Mouse (Mus musculus): ENCODE measurements at regions not wholly inside any gene's neighbourhood (a gene's known extent, or its start where the extent isn't known, plus 50 kb on each side); places are given as distances from the start of the nearest gene placed in this dataset.
A peak's percentile ranks its signal among the peaks of the same experiment; 100 is the strongest.
"Not testable (repeated sequence)": the region's sequence is repeated elsewhere in the genome, so short reads cannot be mapped to it uniquely, and the experiment has no call there.

DNA sequence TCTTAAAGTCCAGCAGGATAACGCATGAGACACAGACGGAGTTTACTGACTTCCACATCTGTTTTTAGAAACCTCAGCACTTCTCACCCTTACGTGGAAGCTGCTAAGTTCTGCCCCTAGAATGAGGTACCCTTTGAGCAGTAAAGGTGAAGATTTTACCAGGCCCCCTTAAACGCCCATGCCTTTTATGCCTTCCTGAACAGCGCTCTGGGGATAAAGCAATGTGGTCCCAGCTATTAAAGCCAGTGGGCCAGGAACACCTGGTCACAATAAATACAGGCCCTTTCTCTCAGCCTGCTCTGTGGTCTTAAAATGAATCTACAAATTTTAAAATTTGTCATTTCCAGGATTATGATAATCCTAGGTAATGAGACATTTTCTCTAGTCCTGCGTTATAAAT lies 57.9 kb downstream of the Llph start:
- WGBS = 91% methylated on average over 6 of the region's 6 CpGs

GRCm38 (mm10) chr10:120291912-120292311 lies 65.0 kb downstream of the Llph start:
- H3K4me1 ChIP-seq (ENCODE audit: control insufficient read depth, insufficient read depth, low read length) = no peaks in the 10 kb centered on the region
- H3K27ac ChIP-seq (ENCODE audit: insufficient read depth, low read length) = no peak overlapping the region
- H3K27me3 ChIP-seq (ENCODE audit: control insufficient read depth, insufficient read depth, low read length) = no peaks in the 10 kb centered on the region; the same call in 1 of the 2 replicates
- TF ChIP-seq CTCF (IDR thresholded peaks at IDR 0.05; ENCODE audit: borderline replicate concordance, insufficient read depth, low read depth, low read length) (no peak), POLR2A (IDR thresholded peaks at IDR 0.05; ENCODE audit: borderline replicate concordance, insufficient read depth, low read length) (no peak)
- WGBS = 98% methylated on average over 3 of the region's 3 CpGs
- DNase-seq = no peak
- H3K4me3 ChIP-seq (replicated peaks; ENCODE audit: insufficient read depth, low read depth, low read length) = no peak overlapping the region

More for the DNA sequence above, 57.9 kb downstream of the Llph start:
- no peak for DNase-seq
- TF ChIP-seq POLR2A (IDR thresholded peaks at IDR 0.05; ENCODE audit: borderline replicate concordance, insufficient read depth, low read length) (no peak), CTCF (IDR thresholded peaks at IDR 0.05; ENCODE audit: borderline replicate concordance, insufficient read depth, low read depth, low read length) (no peak)
- Histone ChIP-seq H3K27me3 (ENCODE audit: control insufficient read depth, insufficient read depth, low read length) (no peaks in the 10 kb centered on the region; the same call in 1 of the 2 replicates), H3K27ac (ENCODE audit: insufficient read depth, low read length) (no peak overlapping the region), H3K4me1 (ENCODE audit: control insufficient read depth, insufficient read depth, low read length) (no peaks in the 10 kb centered on the region), H3K4me3 (replicated peaks; ENCODE audit: insufficient read depth, low read depth, low read length) (no peak overlapping the region)

DNA sequence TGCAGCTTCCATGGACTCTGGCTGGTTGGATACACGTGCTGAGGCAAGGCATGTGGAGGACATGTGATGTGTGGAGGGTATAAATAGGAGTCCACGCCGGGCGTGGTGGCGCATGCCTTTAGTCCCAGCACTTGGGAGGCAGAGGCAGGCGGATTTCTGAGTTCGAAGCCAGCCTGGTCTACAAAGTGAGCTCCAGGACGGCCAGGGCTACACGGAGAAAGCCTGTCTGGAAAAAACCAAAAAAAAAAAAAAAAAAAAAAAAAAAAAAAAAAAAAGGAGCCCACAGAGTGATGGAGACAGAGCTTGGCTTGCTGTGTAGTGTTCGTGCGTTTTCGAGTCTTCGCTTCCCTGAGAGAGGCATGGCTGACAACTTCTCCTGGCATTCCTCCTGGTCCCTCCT lies 66.5 kb downstream of the Llph start:
- not testable (repeated sequence) for H3K27me3 ChIP-seq (ENCODE audit: control insufficient read depth, insufficient read depth, low read length); H3K4me3 ChIP-seq (replicated peaks; ENCODE audit: insufficient read depth, low read depth, low read length); DNase-seq; H3K27ac ChIP-seq (ENCODE audit: insufficient read depth, low read length); H3K4me1 ChIP-seq (ENCODE audit: control insufficient read depth, insufficient read depth, low read length)
- WGBS = 71% methylated on average over 13 of the region's 13 CpGs

DNA sequence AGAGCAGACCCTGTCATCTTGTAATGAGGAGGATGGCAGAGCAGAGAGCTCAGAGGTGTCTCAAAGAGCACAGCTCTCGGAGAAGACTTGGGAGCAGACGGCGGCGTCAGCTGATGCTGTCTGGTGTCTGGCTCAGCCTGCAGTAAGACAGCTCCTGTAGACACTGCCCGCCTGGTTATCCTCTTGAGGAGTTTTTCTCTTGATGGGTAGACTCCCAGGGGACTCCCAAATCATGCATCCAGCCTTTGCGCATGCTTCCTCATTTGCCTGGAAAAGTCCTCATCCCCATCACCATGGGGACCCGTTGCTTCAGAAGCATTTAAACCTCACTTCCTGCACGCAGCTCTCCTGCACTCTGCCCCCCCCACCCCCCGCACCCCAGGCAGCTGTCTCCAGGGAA lies 67.6 kb downstream of the Llph start:
- Histone ChIP-seq H3K4me3 (replicated peaks; ENCODE audit: insufficient read depth, low read depth, low read length) (no peak overlapping the region), H3K27me3 (ENCODE audit: control insufficient read depth, insufficient read depth, low read length) (no peaks in the 10 kb centered on the region), H3K27ac (ENCODE audit: insufficient read depth, low read length) (no peak overlapping the region), H3K4me1 (ENCODE audit: control insufficient read depth, insufficient read depth, low read length) (no peaks in the 10 kb centered on the region)
- DNase-seq = no peak
- 27% methylated on average over 9 of the region's 9 CpGs for WGBS
- TF ChIP-seq POLR2A (IDR thresholded peaks at IDR 0.05; ENCODE audit: borderline replicate concordance, insufficient read depth, low read length) = no peak
- TF ChIP-seq CTCF (IDR thresholded peaks at IDR 0.05; ENCODE audit: borderline replicate concordance, insufficient read depth, low read depth, low read length) = no peak

DNA sequence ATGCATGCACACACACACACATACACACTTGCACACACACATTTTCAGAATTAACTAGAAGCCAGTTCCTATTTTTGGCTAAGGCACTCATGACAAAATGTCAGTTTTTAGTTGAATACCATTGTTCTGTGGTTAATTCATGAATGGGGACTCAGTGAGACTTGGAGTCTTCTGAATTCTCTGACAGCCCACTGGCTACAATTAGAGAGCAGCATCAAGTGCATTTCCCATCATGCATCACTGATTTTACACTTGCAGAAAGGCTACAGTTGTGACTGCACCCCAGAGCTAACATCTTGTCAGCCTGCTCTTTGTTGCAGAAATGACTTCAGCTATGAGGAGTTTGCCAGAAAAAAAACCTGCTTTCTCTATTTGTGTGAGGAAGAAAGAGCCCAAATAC lies 70.4 kb downstream of the Llph start:
- TF ChIP-seq POLR2A (IDR thresholded peaks at IDR 0.05; ENCODE audit: borderline replicate concordance, insufficient read depth, low read length) = no peak
- TF ChIP-seq CTCF (IDR thresholded peaks at IDR 0.05; ENCODE audit: borderline replicate concordance, insufficient read depth, low read depth, low read length) = no peak
- Histone ChIP-seq H3K4me3 (replicated peaks; ENCODE audit: insufficient read depth, low read depth, low read length) (no peak overlapping the region), H3K4me1 (ENCODE audit: control insufficient read depth, insufficient read depth, low read length) (no peaks in the 10 kb centered on the region), H3K27me3 (ENCODE audit: control insufficient read depth, insufficient read depth, low read length) (no peaks in the 10 kb centered on the region), H3K27ac (ENCODE audit: insufficient read depth, low read length) (no peak overlapping the region)
- no peak for DNase-seq

DNA sequence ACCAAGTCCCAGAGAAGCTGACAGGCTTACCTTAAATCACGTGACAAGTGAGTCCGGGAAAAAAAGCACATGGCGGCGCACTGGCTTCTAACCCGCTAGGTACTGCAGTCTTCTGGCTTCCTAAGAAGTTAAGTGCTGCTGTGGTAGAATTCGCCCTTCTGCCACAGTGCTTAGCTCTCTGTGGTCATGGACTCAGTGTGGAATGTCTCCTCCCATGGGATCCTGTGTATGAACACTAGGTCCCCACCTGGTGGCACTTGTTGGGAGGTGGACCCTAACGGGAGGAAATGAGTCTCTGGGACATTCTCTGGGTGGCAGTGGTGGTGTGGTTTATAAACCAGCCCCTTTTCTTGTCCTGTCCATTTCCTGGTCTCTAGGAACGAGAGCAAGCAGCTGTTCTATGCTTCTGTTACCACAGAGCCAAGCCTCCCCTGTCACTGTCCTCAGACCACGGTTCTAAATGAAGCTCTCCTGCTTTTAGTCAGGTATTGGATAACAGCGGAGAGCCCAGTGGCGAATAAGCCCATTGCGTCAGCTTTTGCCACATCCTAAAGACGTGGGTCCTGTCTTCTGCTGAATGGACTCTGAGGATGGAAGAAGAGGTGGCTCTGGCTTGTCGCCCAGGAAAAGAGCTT lies 71.5 kb downstream of the Llph start:
- no peak overlapping the region for H3K27ac ChIP-seq (ENCODE audit: insufficient read depth, low read length)
- no peak for DNase-seq
- H3K27me3 ChIP-seq (ENCODE audit: control insufficient read depth, insufficient read depth, low read length) = no peaks in the 10 kb centered on the region; the same call in 1 of the 2 replicates
- WGBS = 69% methylated on average over 14 of the region's 14 CpGs
- TF ChIP-seq CTCF (IDR thresholded peaks at IDR 0.05; ENCODE audit: borderline replicate concordance, insufficient read depth, low read depth, low read length) = no peak
- TF ChIP-seq POLR2A (IDR thresholded peaks at IDR 0.05; ENCODE audit: borderline replicate concordance, insufficient read depth, low read length) = no peak
- H3K4me3 ChIP-seq (replicated peaks; ENCODE audit: insufficient read depth, low read depth, low read length) = no peak overlapping the region
- H3K4me1 ChIP-seq (ENCODE audit: control insufficient read depth, insufficient read depth, low read length) = no peaks in the 10 kb centered on the region

DNA sequence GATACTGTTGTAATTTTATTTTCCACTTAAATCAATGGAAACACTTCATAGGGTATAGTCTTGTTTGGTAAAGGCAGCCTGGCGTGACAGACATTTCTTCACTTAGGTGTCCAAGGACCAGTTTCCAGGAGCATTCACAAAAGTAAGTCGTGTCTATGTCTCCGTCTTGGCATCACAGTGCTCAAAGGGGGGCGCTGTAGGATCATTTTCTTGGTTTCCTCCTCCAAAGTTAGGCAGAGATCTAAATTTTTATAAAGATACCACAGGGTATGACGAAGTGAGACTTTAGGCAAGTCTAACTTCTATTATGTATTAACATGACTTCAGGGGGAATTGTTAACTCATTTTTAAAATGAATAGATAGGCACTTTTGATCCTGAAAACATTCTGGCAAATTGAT lies 79.1 kb downstream of the Llph start:
- no peak overlapping the region for H3K4me3 ChIP-seq (replicated peaks; ENCODE audit: insufficient read depth, low read depth, low read length)
- peaks cover 4% of the 10 kb centered on the region; the same call in 1 of the 2 replicates for H3K4me1 ChIP-seq (ENCODE audit: control insufficient read depth, insufficient read depth, low read length)
- WGBS = 47% methylated on average over 5 of the region's 5 CpGs
- TF ChIP-seq CTCF (IDR thresholded peaks at IDR 0.05; ENCODE audit: borderline replicate concordance, insufficient read depth, low read depth, low read length) = 0 out of 2 replicates have a peak, but pooled peaks have one; percentile 12
- TF ChIP-seq POLR2A (IDR thresholded peaks at IDR 0.05; ENCODE audit: borderline replicate concordance, insufficient read depth, low read length) = no peak
- H3K27ac ChIP-seq (ENCODE audit: insufficient read depth, low read length) = no peak overlapping the region
- no peaks in the 10 kb centered on the region; the same call in 1 of the 2 replicates for H3K27me3 ChIP-seq (ENCODE audit: control insufficient read depth, insufficient read depth, low read length)
- DNase-seq = no peak

DNA sequence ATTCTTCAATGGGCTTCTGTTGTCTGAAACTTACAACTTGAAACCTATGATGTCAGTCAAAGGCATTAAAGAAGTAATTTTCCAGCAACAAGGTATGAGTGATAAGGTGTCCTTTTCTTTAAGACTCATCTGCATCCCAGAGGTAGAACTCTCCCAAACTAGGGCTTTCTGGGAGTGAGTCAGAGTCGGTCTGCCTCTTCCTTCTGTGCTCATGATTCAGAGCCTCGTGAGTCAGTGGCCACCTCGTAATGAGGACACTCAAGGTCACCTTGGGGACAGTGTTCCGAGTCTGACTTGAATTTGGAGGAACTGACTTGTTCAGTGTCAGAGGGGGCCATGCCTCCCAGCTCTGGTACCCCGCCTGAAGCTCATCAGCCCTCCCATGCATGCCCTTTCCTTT lies 81.8 kb downstream of the Llph start:
- no peak overlapping the region for H3K27ac ChIP-seq (ENCODE audit: insufficient read depth, low read length)
- no peak for TF ChIP-seq POLR2A (IDR thresholded peaks at IDR 0.05; ENCODE audit: borderline replicate concordance, insufficient read depth, low read length)
- no peak for TF ChIP-seq CTCF (IDR thresholded peaks at IDR 0.05; ENCODE audit: borderline replicate concordance, insufficient read depth, low read depth, low read length)
- H3K27me3 ChIP-seq (ENCODE audit: control insufficient read depth, insufficient read depth, low read length) = no peaks in the 10 kb centered on the region
- WGBS = 66% methylated on average over 5 of the region's 5 CpGs
- peaks cover 4% of the 10 kb centered on the region; the same call in 1 of the 2 replicates for H3K4me1 ChIP-seq (ENCODE audit: control insufficient read depth, insufficient read depth, low read length)
- no peak overlapping the region for H3K4me3 ChIP-seq (replicated peaks; ENCODE audit: insufficient read depth, low read depth, low read length)
- no peak for DNase-seq

All from cerebellum, adult 2 months (tissue).